Mouse (Mus musculus): ENCODE data around the gene Zcchc8. TPM values are rescaled to one million over a fixed set of nuclear protein-coding genes. Genes with fewer than 3 reads are reported as not detected.

The Zcchc8 gene
- polyA plus RNA-seq, 1 experiment = 4.5 TPM

GRCm38 (mm10) chr5:123694468-123694867, 26.4 kb downstream of the Zcchc8 start:
- peaks cover 25% of the 10 kb centered on the region for H3K36me3 ChIP-seq (ENCODE audit: control insufficient read depth)
- H3K4me3 ChIP-seq (replicated peaks) = no peak overlapping the region
- H3K4me1 ChIP-seq (ENCODE audit: control insufficient read depth) = peaks cover 1% of the 10 kb centered on the region; the same call in 1 of the 2 replicates
- H3K27me3 ChIP-seq (ENCODE audit: control insufficient read depth) = no peaks in the 10 kb centered on the region
- no peaks in the 10 kb centered on the region for H3K9me3 ChIP-seq (ENCODE audit: control insufficient read depth, low read length)
- TF ChIP-seq GATA1 (IDR thresholded peaks at IDR 0.05; ENCODE audit: low read length) (no peak), TAL1 (IDR thresholded peaks at IDR 0.05; ENCODE audit: low read length) (no peak)

- H3K27me3 ChIP-seq (ENCODE audit: control insufficient read depth) = peaks cover 18% of the 10 kb centered on the region
- peaks cover 26% of the 10 kb centered on the region for H3K4me1 ChIP-seq (ENCODE audit: control insufficient read depth)
- H3K4me3 ChIP-seq (replicated peaks) = peak within 1 kb of the TSS; percentile 88
- H3K36me3 ChIP-seq (ENCODE audit: control insufficient read depth) = no peaks in the 10 kb centered on the region
- no peak for TF ChIP-seq TAL1 (IDR thresholded peaks at IDR 0.05; ENCODE audit: low read length)
- no peak for TF ChIP-seq GATA1 (IDR thresholded peaks at IDR 0.05; ENCODE audit: low read length)
- H3K9me3 ChIP-seq (ENCODE audit: control insufficient read depth, low read length) = no peaks in the 10 kb centered on the region
Observed at GRCm38 (mm10) chr5:123684221-123685144, 36.4 kb downstream of the Zcchc8 start, which contains the start of gene Clip1. Clip1 (minus strand) TSS chr5:123684618.

- Histone ChIP-seq H3K27me3 (ENCODE audit: control insufficient read depth) (peaks cover 18% of the 10 kb centered on the region), H3K4me3 (replicated peaks) (peak overlapping the region; percentile 88), H3K9me3 (ENCODE audit: control insufficient read depth, low read length) (no peaks in the 10 kb centered on the region), H3K36me3 (ENCODE audit: control insufficient read depth) (no peaks in the 10 kb centered on the region), H3K4me1 (ENCODE audit: control insufficient read depth) (peaks cover 26% of the 10 kb centered on the region)
- TF ChIP-seq TAL1 (IDR thresholded peaks at IDR 0.05; ENCODE audit: low read length) = no peak
- TF ChIP-seq GATA1 (IDR thresholded peaks at IDR 0.05; ENCODE audit: low read length) = no peak
Observed at GRCm38 (mm10) chr5:123683377-123684220, 37.3 kb downstream of the Zcchc8 start.

GRCm38 (mm10) chr5:123683043-123683376, 37.9 kb downstream of the Zcchc8 start:
- Histone ChIP-seq H3K36me3 (ENCODE audit: control insufficient read depth) (no peaks in the 10 kb centered on the region), H3K27me3 (ENCODE audit: control insufficient read depth) (peaks cover 18% of the 10 kb centered on the region), H3K4me3 (replicated peaks) (peak overlapping the region; percentile 88), H3K4me1 (ENCODE audit: control insufficient read depth) (peaks cover 26% of the 10 kb centered on the region), H3K9me3 (ENCODE audit: control insufficient read depth, low read length) (no peaks in the 10 kb centered on the region)
- TF ChIP-seq TAL1 (IDR thresholded peaks at IDR 0.05; ENCODE audit: low read length) (no peak), GATA1 (IDR thresholded peaks at IDR 0.05; ENCODE audit: low read length) (no peak)

GRCm38 (mm10) chr5:123682372-123682771, 38.5 kb downstream of the Zcchc8 start:
- no peak for TF ChIP-seq GATA1 (IDR thresholded peaks at IDR 0.05; ENCODE audit: low read length)
- no peak for TF ChIP-seq TAL1 (IDR thresholded peaks at IDR 0.05; ENCODE audit: low read length)
- Histone ChIP-seq H3K4me3 (replicated peaks) (peak overlapping the region; percentile 88), H3K9me3 (ENCODE audit: control insufficient read depth, low read length) (no peaks in the 10 kb centered on the region), H3K36me3 (ENCODE audit: control insufficient read depth) (no peaks in the 10 kb centered on the region), H3K27me3 (ENCODE audit: control insufficient read depth) (peaks cover 18% of the 10 kb centered on the region), H3K4me1 (ENCODE audit: control insufficient read depth) (peaks cover 26% of the 10 kb centered on the region)

GRCm38 (mm10) chr5:123679546-123680263, 41.2 kb downstream of the Zcchc8 start:
- H3K4me3 ChIP-seq (replicated peaks) = no peak overlapping the region
- no peaks in the 10 kb centered on the region for H3K36me3 ChIP-seq (ENCODE audit: control insufficient read depth)
- TF ChIP-seq GATA1 (IDR thresholded peaks at IDR 0.05; ENCODE audit: low read length) (no peak), TAL1 (IDR thresholded peaks at IDR 0.05; ENCODE audit: low read length) (no peak)
- H3K4me1 ChIP-seq (ENCODE audit: control insufficient read depth) = peaks cover 22% of the 10 kb centered on the region
- peaks cover 11% of the 10 kb centered on the region for H3K27me3 ChIP-seq (ENCODE audit: control insufficient read depth)
- no peaks in the 10 kb centered on the region for H3K9me3 ChIP-seq (ENCODE audit: control insufficient read depth, low read length)

GRCm38 (mm10) chr5:123679106-123679505, 41.8 kb downstream of the Zcchc8 start:
- Histone ChIP-seq H3K36me3 (ENCODE audit: control insufficient read depth) (no peaks in the 10 kb centered on the region), H3K4me1 (ENCODE audit: control insufficient read depth) (peaks cover 16% of the 10 kb centered on the region), H3K27me3 (ENCODE audit: control insufficient read depth) (peaks cover 5% of the 10 kb centered on the region), H3K9me3 (ENCODE audit: control insufficient read depth, low read length) (no peaks in the 10 kb centered on the region), H3K4me3 (replicated peaks) (no peak overlapping the region)
- TF ChIP-seq TAL1 (IDR thresholded peaks at IDR 0.05; ENCODE audit: low read length) (no peak), GATA1 (IDR thresholded peaks at IDR 0.05; ENCODE audit: low read length) (no peak)

- Histone ChIP-seq H3K27me3 (ENCODE audit: control insufficient read depth) (no peaks in the 10 kb centered on the region), H3K4me1 (ENCODE audit: control insufficient read depth) (peaks cover 3% of the 10 kb centered on the region; the same call in 1 of the 2 replicates), H3K4me3 (replicated peaks) (no peak overlapping the region), H3K9me3 (ENCODE audit: control insufficient read depth, low read length) (no peaks in the 10 kb centered on the region), H3K36me3 (ENCODE audit: control insufficient read depth) (no peaks in the 10 kb centered on the region)
- TF ChIP-seq GATA1 (IDR thresholded peaks at IDR 0.05; ENCODE audit: low read length) (no peak), TAL1 (IDR thresholded peaks at IDR 0.05; ENCODE audit: low read length) (no peak)
Observed at GRCm38 (mm10) chr5:123675717-123676116, 45.2 kb downstream of the Zcchc8 start.

Measured in erythroblast, embryonic 14.5 days (primary cell).